Mouse (Mus musculus) monocyte, adult 5-6 weeks (primary cell): ENCODE data around the gene Cacna1c. TPM values are rescaled to one million over a fixed set of nuclear protein-coding genes. Genes with fewer than 3 reads are reported as not detected.

Experiments used
- ATAC-seq: fragments of 153-309, 156-312 bp; replicated peaks from 2 replicates; pipeline ENCODE4 v1.8.0; 2017; ENCODE audit warnings: mild to moderate bottlenecking; ENCODE audit not compliant: low TSS enrichment, insufficient number of reproducible peaks, severe bottlenecking, poor library complexity, low FRiP score
- total RNA-seq: library from RNA; stranded (forward); fragments of 200-1000, 200-491, 200-594 nt; gene quantifications from 3 replicates; pipeline ENCODE4 v1.2.3, GENCODE M21; 2017

Cacna1c gene
- total RNA-seq, 1 experiment from 2014 or later: not detected

- ATAC-seq: no peak
Measured at GRCm38 (mm10) chr6:119077231-119077630, 119.0 kb downstream of the Cacna1c start.

GRCm38 (mm10) chr6:119073419-119074071 lies 122.7 kb downstream of the Cacna1c start:
- ATAC-seq: no peak

GRCm38 (mm10) chr6:119072772-119073171 lies 123.4 kb downstream of the Cacna1c start:
- ATAC-seq: no peak

- ATAC-seq: no peak
Measured at GRCm38 (mm10) chr6:119070771-119071170, 125.4 kb downstream of the Cacna1c start.

GRCm38 (mm10) chr6:119070351-119070750 lies 125.9 kb downstream of the Cacna1c start:
- ATAC-seq: no peak

GRCm38 (mm10) chr6:119069145-119069544 lies 127.1 kb downstream of the Cacna1c start:
- no peak for ATAC-seq

- ATAC-seq: no peak
Measured at GRCm38 (mm10) chr6:119068650-119069049, 127.6 kb downstream of the Cacna1c start.

- ATAC-seq: no peak
Measured at GRCm38 (mm10) chr6:119064961-119065360, 131.3 kb downstream of the Cacna1c start.

- ATAC-seq: no peak
Measured at GRCm38 (mm10) chr6:119064430-119064829, 131.8 kb downstream of the Cacna1c start.

GRCm38 (mm10) chr6:119062695-119063094 lies 133.5 kb downstream of the Cacna1c start:
- ATAC-seq: no peak

GRCm38 (mm10) chr6:119058896-119059295 lies 137.3 kb downstream of the Cacna1c start:
- ATAC-seq: no peak

GRCm38 (mm10) chr6:119058461-119058860 lies 137.8 kb downstream of the Cacna1c start:
- ATAC-seq: no peak

GRCm38 (mm10) chr6:119057076-119057479 lies 139.1 kb downstream of the Cacna1c start:
- ATAC-seq: no peak

GRCm38 (mm10) chr6:119052801-119053200 lies 143.4 kb downstream of the Cacna1c start:
- no peak for ATAC-seq

- ATAC-seq: no peak
Measured at GRCm38 (mm10) chr6:119052366-119052765, 143.9 kb downstream of the Cacna1c start.

- no peak for ATAC-seq
Measured at GRCm38 (mm10) chr6:119051721-119052120, 144.5 kb downstream of the Cacna1c start.

GRCm38 (mm10) chr6:119047340-119047739 lies 148.9 kb downstream of the Cacna1c start:
- no peak for ATAC-seq

GRCm38 (mm10) chr6:119045498-119045897 lies 150.7 kb downstream of the Cacna1c start:
- ATAC-seq: no peak

- no peak for ATAC-seq
Measured at GRCm38 (mm10) chr6:119044148-119044547, 152.1 kb downstream of the Cacna1c start.

- no peak for ATAC-seq
Measured at GRCm38 (mm10) chr6:119042803-119043202, 153.4 kb downstream of the Cacna1c start.

- ATAC-seq: no peak
Measured at GRCm38 (mm10) chr6:119040961-119041360, 155.3 kb downstream of the Cacna1c start.
